Mouse (Mus musculus) liver, embryonic 14.5 days (tissue): ENCODE data around the gene Lipc.

Experiments
- CTCF ChIP-seq: IDR thresholded peaks from 2 replicates; pipeline ENCODE4 v1.5.1; 2016; ENCODE audit warnings: antibody characterized with exemption, low read depth, control low read depth
- EP300 ChIP-seq: IDR thresholded peaks from 2 replicates; pipeline ENCODE4 v1.6.1; 2016; ENCODE audit warnings: antibody characterized with exemption, low read depth

- TF ChIP-seq CTCF = no peak
- TF ChIP-seq EP300 = no peak
These were observed 7.4 kb upstream of the Lipc start for GRCm38 (mm10) chr9:70959447-70959846.
